Mouse (Mus musculus): ENCODE results near the gene Safb.

DNA sequence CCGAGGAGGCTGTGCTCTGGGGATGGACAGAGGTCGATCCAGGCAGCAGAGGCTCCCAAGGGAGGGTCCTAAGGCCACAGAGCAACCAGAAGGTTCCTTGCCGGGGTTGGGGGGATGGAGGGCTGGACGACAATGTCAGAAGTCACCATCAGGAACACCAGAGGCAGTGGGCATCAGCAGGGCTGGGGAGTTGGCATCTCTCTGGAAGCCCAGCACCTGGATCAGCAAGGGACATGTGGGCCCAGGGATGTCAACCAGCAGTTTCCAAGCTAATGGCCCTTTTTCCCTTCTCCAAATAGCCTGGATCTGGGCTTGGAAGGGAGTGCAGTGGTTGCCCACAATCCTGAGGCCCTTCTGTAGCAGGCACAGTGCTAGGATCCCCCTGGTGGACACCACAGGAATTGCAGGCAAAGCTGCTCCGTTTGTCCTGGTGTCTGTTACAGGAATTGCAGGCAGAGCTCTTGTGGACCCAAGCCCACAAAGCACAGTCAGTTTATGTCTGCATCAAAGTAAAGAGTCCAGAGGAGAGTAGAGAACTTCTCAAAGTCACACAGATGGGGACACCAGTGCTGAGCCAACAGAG, 31.8 kb upstream of the Safb start:
- no peak for TF ChIP-seq POLR2A (IDR thresholded peaks at IDR 0.05; ENCODE audit: low read depth, low read length)
- peak; percentile 98; the same call in 1 of the 2 replicates for TF ChIP-seq CTCF (IDR thresholded peaks at IDR 0.05; ENCODE audit: extremely low read depth, insufficient read depth, insufficient read length, insufficient replicate concordance)

Data from spleen, adult 2 months (tissue).